Mouse (Mus musculus) E14TG2a.4 (cell line): ENCODE measurements around the gene Ccdc97.

Source experiments
- H3K27me3 ChIP-seq: 2 replicates; pipeline ENCODE4 v1.6.1; 2014; ENCODE audit warnings: low read length, control low read depth; ENCODE audit not compliant: insufficient read depth
- H3K36me3 ChIP-seq: 2 replicates; pipeline ENCODE4 v1.6.1; 2014; ENCODE audit warnings: low read length, control low read depth; ENCODE audit not compliant: insufficient read depth
- H3K4me1 ChIP-seq: replicated peaks from 2 replicates; pipeline ENCODE4 v1.6.1; 2014; ENCODE audit warnings: low read depth, low read length, control low read depth
- H3K4me3 ChIP-seq: replicated peaks from 2 replicates; pipeline ENCODE4 v1.5.1; 2014; ENCODE audit warnings: mild to moderate bottlenecking, low read length
- H3K9me3 ChIP-seq: 2 replicates; pipeline ENCODE4 v1.6.1; 2014; ENCODE audit warnings: low read length, control low read depth
- CTCF ChIP-seq: conservative IDR thresholded peaks from 2 replicates; pipeline ENCODE4 v1.5.1; 2014; ENCODE audit warnings: low read length
- NANOG ChIP-seq: IDR thresholded peaks from 2 replicates; pipeline ENCODE4 v1.6.1; 2014; ENCODE audit warnings: borderline replicate concordance, low read length, mixed read lengths
- POU5F1 ChIP-seq: IDR thresholded peaks from 2 replicates; pipeline ENCODE4 v1.6.1; 2014; ENCODE audit warnings: low read length, borderline replicate concordance

The Ccdc97 gene

DNA sequence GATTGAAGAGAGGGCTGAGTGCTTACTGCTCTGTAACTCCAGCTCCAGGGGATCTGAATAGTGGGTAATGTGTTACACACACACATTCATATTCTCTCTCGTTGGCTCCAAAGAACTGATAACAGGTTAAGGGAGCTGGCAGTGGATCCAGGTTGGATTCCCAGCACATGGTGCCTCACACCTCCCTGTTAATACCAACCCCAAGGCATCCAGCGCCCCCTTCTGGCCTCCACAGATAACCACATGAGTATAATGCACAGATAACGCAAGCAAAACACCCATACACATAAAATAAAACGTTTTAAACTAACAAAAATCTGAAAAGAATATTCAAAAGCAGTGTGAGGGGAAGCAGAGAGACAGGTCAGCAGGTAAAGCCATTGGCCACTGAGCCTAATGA lies 46.4 kb downstream of the Ccdc97 start:
- peaks cover 45% of the 10 kb centered on the region for H3K36me3 ChIP-seq
- no peaks in the 10 kb centered on the region for H3K9me3 ChIP-seq
- H3K4me3 ChIP-seq, result no peak overlapping the region
- TF ChIP-seq POU5F1 (no peak), CTCF (peak; percentile 73)
- H3K27me3 ChIP-seq, result peaks cover 39% of the 10 kb centered on the region
- H3K4me1 ChIP-seq, result peaks cover 68% of the 10 kb centered on the region

DNA sequence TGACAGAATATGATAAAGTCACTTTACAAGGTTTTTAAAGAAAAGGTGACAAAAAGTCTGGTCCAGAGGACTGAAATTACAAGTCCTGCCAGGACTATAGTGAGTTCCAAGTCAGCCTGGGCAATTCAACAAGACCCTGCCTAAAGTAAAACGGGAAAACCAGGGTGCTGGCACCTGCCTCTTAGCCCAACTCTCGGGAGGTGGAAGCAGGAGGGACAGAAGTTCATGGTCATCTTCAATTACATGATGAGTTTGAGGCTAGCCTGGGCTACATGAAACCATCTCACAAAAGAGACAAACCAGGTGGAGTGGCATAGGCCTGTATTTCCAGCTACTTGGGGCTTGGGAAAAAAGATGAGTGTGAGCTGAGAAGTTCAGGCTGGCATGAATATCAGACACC lies 47.2 kb downstream of the Ccdc97 start:
- Histone ChIP-seq H3K4me3 (no peak overlapping the region), H3K27me3 (peaks cover 36% of the 10 kb centered on the region), H3K9me3 (no peaks in the 10 kb centered on the region), H3K36me3 (peaks cover 52% of the 10 kb centered on the region), H3K4me1 (peaks cover 75% of the 10 kb centered on the region)
- no peak for TF ChIP-seq CTCF
- TF ChIP-seq NANOG, result no peak
- TF ChIP-seq POU5F1, result no peak

DNA sequence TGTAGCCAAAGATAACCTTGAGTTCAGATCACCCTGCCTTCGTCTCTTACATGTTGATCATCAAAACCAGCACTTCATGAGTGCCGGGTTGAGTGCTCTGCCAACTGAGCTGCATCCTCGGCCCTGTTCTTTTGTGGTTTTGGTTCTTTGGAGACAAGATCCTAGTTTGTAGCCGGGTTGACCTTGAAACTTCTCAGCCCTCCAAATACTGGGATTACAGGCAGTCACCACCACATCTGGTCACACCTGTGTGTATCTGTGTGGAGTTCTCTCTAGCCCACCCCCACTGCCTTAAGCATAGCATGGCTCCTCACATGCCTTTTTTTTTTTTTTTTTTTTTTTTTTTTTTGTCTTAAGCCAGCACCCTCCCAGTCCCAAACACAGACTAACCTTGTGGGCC lies 48.8 kb downstream of the Ccdc97 start:
- H3K9me3 ChIP-seq, result no peaks in the 10 kb centered on the region
- peak overlapping the region; percentile 63 for H3K4me3 ChIP-seq
- H3K36me3 ChIP-seq, result peaks cover 68% of the 10 kb centered on the region
- peaks cover 22% of the 10 kb centered on the region for H3K27me3 ChIP-seq
- TF ChIP-seq POU5F1 (no peak), NANOG (no peak; the same call in 1 of the 2 replicates), CTCF (no peak)
- peaks cover 80% of the 10 kb centered on the region for H3K4me1 ChIP-seq

GRCm38 (mm10) chr7:25669631-25670030 lies 49.3 kb downstream of the Ccdc97 start:
- TF ChIP-seq CTCF (no peak), NANOG (no peak), POU5F1 (no peak)
- Histone ChIP-seq H3K4me1 (peaks cover 80% of the 10 kb centered on the region), H3K9me3 (no peaks in the 10 kb centered on the region), H3K36me3 (peaks cover 73% of the 10 kb centered on the region), H3K4me3 (peak overlapping the region; percentile 63), H3K27me3 (peaks cover 17% of the 10 kb centered on the region)

DNA sequence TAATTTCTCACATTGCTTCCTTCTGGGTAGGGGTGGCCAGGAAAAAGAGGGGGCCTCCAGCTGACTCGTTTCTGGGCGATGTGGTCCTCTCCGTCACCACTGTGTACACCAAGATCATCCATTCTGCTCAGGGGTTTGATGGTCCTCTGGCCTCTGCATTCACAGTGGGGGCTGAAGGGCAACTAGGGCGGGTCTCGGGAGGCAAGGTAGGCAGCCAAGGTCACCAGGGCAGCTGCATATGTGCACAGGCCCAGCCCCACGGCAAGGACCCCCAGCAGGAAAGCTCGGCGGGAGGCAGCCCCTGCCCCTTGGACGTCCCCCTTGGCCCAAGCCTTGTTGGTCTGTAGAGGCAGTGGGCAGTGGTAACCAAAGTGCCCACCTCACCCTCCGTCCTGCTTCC lies 49.7 kb downstream of the Ccdc97 start:
- Histone ChIP-seq H3K36me3 (peaks cover 78% of the 10 kb centered on the region), H3K9me3 (no peaks in the 10 kb centered on the region), H3K27me3 (peaks cover 13% of the 10 kb centered on the region), H3K4me3 (peak overlapping the region; percentile 63), H3K4me1 (peaks cover 80% of the 10 kb centered on the region)
- TF ChIP-seq POU5F1 (no peak), NANOG (no peak), CTCF (no peak)

DNA sequence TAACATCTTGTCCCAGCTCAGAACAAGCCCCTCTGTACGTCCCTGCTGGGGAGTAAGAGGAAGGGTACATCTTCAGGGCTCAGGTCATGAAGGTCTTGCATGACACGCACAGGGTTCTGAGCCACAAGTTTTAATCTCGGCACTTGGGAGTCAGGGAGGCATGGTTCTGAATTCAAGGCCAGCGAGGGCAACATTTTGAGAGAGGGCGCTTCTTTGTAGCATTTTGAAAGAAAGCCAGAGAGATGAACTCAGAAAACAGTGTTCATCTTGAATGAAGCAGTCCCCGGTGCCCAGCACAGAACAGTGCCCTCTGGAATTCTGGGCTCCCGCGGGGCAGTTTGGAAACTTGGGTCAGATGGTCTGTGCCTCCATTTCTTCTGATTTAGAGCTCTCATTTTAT lies 52.5 kb downstream of the Ccdc97 start:
- Histone ChIP-seq H3K27me3 (no peaks in the 10 kb centered on the region), H3K4me3 (no peak overlapping the region), H3K9me3 (no peaks in the 10 kb centered on the region), H3K4me1 (peaks cover 100% of the 10 kb centered on the region), H3K36me3 (peaks cover 93% of the 10 kb centered on the region)
- TF ChIP-seq POU5F1 (no peak), NANOG (no peak), CTCF (no peak)
